Mouse (Mus musculus) ES-Bruce4 (cell line): ENCODE data around the gene Nccrp1.

Experiments
- CTCF ChIP-seq: IDR thresholded peaks from one replicate; pipeline ENCODE4 v1.8.1; 2011; ENCODE audit warnings: low read depth, low read length
- POLR2A ChIP-seq: IDR thresholded peaks from one replicate; pipeline ENCODE4 v1.8.1; 2011; ENCODE audit warnings: low read length; ENCODE audit not compliant: insufficient read depth

DNA sequence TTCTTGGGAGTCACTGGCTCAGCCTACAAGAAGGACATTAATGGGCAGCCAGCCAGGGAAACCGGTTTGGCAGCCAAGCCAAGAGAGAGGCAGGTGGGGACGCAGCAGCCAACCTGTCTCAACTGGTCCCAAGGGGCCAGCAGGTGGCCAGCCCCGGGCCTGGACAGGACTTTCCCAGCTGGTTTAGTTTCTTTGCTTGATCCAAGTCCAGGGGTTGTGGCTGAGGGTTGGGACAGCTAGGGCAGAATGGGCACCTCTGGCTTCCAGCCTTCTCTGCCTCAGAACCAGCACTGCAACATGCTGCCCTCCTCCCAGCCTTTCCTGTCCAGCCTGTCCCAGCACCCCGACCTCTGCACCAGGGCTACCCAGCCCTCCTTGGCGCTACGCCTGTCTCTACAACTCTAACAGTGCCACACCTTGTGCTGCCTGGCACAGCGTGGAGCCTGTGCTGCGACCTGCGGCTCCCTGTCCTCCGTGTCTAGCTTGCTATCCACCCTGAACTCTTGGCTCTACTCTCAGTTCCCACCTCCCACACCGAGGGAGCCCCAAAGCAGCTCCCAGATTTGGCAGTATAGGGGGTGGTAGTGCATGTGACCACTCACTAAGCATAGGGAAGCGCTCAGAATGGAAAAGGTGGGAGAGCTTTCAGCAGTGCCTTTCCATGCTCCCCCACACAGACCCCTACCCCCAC is 23.4 kb upstream of the Nccrp1 start:
- TF ChIP-seq CTCF (no peak), POLR2A (no peak)
